Mouse (Mus musculus) heart, postnatal 4 days (tissue): ENCODE measurements around the gene Mybpc2. TPM values are rescaled to one million over a fixed set of nuclear protein-coding genes. Genes with fewer than 3 reads are reported as not detected.
A peak's percentile ranks its signal among the peaks of the same experiment; 100 is the strongest.

ENCODE experiments used
- DNase-seq: peaks from one replicate; pipeline ENCODE4 v3.0.0; 2021
- total RNA-seq, 2 experiments: library from RNA; stranded (reverse); gene quantifications; 2 replicates each; pipeline ENCODE4 v1.2.3; 2021

The Mybpc2 gene
- total RNA-seq, 2 experiments from 2014 or later = 15.3 to 15.8 TPM

DNA sequence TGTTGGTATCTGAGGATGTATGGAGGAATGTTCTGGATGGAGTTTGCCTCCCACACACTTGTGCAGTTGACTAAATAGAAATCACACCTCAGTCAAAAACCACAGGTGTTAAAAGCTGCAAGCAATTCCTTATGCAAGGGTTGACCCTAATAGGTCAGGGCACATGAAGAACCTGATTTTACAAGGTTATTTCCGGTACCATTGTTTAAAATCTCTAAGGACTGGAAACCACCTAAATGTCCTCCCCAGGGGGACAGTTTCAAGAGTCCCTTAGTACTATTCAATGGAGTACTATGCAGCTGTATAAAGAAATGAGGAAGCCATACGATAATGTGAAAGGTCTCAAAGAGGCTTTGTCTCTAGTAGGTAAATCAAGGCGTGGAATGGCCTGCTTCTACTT, 21.8 kb upstream of the Mybpc2 start:
- no peak for DNase-seq

DNA sequence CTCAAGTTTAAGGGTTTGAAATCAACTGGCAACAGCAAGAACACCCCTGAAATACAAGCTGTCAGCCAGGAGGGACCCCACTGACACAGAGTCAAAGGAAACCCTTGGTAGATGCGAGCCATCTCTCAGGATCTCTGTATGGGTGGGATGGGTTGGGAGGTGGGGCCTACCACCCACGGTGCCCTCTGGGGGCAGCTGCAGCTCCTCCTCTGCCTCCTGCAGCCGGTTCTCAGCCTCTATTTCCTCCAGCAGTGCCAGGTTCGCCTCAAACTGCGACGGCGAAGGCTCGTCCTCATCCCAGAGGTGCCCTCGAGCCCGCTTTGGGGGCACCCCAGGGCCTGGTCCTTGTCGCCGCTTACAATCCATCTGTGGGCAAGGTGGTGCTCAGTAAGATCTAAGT, 18.6 kb upstream of the Mybpc2 start:
- DNase-seq = no peak

DNA sequence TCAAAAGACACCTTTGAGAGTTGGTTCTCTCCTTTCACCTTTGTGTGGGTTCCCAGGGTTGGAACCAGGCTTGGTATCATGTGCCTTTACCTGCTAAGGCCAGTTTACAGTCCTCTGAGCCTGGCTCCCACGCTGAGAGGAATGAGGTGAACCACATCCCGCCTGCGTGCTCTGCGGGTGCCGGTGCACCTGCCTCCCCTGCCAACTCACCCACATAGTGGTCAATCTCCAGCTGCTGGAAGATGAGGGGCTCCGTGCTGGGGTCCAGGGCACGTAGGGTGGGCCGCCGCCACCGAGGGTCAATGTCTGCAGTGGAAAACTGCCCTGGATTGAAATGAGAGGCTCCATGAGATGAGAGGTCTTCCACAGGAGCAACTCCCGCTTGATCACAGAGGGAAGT, 18.1 kb upstream of the Mybpc2 start:
- DNase-seq = no peak

DNA sequence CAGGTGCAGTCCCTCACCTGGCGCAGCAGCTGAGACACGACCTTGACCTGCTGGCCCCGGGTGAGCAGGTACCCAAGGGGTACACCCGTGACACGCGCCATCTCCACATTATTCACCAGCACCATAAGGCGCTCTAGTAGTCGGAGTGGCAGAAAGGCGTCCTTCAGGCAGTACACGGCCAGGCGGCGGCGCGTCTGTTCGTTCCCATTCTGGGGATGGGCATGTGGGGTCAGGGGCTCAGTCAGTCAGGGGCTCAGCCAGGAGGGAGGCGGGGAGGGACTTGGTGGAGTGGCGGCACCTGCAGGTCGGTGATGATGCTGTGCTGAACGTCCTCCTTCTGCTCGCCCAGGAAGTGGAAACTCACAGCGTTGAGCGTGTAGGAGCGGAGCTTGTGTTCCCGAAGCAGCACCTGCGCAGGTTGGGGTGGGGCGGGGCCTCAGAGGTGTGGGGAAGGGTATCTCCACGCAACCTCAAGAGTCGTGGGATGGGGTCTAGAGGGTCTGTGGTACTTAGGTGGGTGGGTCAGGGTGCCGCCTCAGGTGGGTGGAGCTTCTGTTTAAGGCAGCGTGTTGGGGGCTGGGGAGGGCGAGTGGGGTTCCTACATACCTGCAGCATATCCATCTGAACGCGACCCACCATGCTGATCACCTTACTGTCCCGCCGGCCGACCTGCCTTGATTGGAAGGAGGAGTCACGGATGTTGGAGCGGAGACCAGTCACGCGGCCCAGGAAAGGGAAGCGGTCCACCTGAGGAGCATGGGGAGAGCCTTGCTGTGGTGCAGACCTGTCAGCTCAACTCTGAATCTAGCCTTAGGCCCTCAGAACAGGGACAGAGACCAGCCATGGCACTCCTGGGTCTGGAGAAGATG, 14.5 kb upstream of the Mybpc2 start:
- DNase-seq = no peak

DNA sequence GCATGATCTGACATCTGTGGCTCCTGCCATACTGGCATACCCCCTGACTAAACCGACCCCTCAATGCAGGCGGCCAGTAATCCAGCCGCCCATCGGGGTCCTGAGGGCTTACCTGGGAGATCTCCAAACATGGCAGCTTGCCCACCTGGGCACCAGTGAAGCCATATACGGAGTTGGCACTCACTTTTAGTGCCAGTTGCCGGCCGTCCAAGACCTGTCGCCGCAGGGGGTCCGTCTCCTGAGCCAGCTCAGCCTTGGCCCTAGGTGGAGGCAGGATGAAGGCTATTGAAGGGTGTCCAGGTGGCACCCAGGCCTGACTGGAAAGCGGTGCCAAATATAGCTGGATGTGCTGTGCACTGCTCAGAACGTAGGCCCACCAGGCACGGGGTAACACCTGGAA, 13.0 kb upstream of the Mybpc2 start:
- no peak for DNase-seq

DNA sequence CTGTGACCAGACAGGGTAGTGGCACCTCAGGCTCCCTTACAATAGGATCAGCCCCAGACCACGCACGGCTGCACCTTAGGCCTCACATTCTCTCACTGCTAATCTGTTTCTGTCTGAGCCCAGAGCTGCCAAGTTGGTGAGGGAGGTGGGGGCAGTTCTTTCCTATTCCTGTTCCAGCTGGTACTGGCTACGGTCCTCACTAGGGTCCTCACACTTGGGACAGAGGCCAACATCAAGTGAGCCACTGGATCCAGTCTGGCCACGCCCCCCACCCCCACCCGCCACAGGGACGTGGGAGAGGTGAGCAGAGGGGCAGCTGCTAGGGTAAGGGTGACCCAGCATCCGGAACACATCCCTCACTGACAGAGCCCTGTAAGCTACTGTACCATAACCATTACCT, 12.6 kb upstream of the Mybpc2 start:
- DNase-seq = no peak

DNA sequence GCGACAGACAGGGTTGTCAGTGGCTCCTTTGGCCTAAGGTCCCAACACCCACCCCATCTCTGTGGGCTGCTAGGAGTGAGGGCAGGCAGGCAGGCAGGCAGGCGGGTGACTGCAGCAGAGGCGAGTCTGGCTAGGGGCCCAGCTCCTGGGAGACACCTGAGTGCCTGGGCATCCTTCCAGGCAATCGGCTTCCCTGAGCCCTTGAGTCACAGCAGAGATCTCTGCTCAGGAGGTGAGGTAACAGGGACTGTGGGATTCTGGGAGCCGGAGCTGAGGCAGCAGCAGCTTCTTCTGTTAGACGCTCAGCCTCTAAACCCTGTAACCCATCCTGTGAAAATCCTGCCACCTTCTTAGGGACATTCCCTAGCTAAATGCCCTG, 12.1 kb upstream of the Mybpc2 start:
- DNase-seq = peak; percentile 66

DNA sequence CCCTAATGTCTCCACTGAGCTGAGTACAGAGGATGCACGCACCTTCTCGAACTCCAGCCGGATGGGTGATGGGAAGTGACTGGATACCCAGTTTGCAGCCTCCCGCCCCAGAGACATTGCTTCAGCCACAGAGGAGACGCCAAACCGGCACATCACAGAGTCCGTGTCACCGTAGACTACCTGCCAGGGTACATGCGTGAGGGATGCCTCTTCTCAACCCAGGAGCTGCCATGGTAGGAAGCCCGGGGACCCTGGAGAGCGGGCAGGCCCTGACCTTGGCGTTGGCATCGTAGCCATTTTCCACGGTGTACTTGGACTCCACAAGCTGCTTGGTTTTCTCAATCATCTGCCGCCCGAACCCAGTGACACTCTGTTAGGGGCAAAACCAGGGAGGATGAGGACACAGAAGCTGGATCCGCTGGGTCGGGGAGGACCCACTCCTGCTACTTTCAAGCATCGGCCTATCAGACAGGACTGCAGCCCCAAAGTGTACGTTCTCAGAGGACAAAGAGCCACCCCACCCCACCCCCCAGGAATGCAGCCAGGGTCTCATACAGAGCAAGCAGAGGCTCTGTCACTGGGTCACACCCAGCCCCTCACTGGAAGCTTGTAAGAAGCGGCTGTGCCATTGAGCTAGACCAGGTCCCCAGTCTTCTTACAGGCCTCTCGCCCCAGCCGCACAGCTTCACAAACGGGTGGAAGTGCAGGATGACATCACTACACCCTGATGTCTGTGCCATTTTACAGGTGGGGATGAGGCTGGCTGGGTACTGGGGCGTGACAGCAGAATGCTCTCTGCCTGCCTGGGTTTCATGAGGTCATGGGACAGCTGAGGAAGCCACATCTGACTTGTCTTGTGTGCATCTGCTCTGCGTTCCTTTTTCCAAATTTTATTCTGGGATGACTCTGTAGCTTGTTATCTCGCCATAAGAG, 11.5 kb upstream of the Mybpc2 start:
- no peak for DNase-seq

DNA sequence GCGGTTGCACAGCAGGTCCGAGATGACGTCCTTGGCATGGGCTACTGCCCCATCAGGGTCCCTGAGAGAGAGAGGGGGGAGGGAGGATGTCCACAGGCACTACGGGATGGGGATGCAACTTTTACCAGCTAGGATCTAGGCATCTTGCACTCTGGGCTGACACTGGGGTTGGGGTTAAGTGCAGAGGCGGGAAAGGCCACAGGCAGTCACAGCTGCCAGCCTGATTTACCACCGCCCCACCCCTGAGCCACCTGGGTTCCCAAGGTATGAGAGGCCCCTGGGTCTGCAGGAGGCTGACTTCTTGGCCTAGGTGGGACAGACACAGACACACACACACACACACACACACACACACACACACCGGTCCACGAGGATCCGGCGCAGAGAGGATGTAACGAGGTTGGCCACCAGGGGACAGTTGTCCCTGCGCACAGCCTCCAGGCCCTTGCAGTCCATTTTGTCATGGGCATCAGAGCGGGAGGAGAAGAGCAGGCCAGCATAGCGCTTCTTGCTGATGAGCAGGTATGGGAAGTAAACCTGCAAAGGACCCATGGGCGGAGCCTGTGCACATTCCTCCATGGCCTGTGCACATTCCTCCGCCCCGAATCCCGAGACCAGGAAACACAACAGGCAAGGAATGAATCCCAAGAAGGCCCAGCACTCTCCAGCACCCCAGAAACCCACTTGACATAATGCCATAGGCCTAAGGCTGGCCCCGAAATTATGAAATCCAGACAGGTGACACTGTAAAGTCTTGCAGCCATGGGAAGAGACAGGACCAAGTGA, 10.4 kb upstream of the Mybpc2 start:
- DNase-seq = no peak

DNA sequence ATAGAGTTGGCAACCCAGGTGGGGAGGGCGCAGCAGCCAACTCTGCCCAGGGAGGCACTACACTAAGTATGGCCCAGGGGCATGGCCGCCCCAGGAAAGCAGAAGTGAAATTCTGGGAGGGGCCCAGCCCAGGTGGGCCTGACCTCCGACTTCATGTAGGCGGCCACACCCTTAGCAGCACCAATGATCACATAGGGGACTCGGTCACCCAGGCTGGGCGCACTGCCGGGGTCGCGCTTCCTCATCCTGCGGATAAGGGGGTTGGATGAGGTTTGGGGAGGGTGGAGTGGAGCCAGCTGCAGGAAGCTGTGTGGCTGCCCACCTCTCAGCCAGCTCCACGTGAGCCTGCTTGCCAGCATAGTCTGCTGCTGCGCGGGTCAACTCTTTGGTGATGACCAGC, 9.8 kb upstream of the Mybpc2 start:
- DNase-seq = no peak

DNA sequence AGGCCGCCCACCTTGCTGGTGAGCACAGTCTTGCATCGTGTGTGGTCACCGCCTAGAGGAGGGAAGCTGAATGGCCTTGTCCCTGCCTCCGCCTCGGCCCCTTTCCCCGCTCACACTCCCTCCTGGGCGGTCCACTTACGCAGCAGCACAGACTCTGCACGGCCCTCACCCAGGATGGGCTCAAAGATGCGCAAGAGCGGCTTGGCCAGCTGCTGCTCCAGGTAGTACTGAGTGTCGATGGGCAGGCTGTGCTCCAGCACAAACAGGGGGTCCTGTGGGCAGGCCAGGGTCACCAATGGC, 9.2 kb upstream of the Mybpc2 start:
- no peak for DNase-seq

DNA sequence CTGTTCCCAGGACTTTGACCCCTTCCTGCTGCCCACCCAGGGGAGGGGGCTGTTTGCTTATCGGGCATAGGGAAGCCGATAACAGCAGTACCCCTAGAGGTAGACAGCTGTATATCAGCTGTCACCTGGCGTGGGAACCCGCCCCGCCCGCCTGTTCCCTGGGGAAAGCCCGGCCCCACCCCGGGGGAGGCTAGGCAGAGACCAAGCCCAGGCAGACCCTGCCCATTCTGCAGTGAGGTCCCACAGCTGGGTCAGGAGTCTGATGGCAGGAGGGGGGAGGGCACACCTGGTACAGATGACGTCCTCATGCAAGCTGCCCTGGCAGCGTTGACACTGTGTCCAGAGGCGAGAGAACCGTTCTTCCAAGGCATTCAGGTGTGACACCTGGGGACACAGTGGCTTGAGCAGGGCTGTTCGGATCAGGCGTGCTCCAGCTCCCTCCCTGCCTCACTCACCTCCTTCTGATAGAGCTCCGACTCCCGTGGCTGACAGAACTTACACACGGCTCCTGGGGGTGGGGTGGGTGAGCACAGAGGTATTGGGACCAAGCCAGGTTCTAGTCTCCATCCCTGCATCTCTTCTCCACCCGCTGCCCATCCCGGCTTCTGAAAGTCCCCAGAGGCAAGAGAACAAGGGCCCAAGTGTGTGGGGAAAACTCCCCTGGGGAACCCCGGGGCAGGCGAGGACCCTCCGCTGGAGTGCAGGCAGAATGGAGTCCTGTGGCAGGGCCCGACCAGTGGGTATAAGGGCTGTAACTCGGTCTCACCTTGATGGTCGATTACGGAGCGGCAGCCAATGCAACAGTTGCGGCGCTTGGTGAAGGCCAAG, 8.7 kb upstream of the Mybpc2 start:
- no peak for DNase-seq

DNA sequence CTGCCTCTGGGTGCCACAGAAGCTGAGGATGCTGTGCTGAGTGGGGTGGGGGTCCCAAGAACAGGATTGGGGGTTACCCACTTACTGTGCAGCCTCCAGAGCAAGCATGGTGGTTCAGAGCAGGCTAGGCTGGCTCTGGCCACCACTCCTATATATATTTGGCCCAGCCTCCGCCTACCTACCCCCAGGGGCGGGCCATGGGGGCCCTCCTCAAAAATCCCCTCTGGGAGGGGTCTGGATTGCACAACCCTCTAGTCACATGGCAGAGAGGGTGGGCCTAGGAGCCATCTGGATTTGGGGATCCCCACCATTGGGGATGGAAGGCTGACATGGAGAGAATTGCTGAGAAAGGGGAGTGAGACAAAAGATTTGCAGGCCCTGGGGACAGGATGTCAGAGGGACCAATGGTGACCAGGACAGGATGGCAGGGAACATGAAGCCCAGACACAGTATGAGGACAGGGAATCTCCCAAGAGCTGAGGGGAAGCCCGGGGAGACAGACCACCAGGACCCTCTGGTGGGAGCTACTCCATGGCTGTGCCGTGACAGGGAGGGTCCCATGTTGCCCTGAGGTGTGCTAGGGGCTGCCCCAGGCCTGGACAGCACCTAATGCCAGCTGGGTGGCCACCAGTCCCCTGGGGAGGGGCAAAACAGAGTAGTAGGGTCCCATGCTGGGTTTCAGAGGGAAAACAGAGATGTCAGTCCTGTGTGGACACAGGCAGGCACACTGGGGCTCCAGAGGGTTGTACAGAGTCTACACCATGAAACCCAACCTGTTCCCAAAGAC, 7.7 kb upstream of the Mybpc2 start, which contains the start of gene Spib:
Gene Spib, minus strand, starts transcription at position 126 of the 787 bp plus-strand sequence.
- DNase-seq = no peak

DNA sequence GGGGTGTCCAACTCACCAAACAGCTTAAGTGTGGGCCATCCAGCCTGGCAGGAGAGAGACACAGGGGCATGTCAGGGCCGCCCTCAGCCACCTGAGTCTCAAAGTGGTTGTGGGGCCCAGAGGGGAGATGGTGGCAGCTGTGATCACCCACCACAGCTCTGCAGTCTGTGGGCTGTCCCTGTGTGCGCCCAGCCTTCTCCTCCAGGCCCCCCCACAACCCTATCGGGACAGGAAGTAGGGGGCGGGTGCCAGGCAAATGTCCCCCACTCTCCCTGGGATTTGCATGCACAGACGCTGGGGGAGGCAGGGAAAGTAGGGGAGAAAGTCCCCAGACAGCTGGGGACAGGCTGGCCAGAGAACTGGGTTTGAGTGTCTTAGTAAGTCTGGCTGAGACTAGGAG, 6.8 kb upstream of the Mybpc2 start:
- DNase-seq = no peak

DNA sequence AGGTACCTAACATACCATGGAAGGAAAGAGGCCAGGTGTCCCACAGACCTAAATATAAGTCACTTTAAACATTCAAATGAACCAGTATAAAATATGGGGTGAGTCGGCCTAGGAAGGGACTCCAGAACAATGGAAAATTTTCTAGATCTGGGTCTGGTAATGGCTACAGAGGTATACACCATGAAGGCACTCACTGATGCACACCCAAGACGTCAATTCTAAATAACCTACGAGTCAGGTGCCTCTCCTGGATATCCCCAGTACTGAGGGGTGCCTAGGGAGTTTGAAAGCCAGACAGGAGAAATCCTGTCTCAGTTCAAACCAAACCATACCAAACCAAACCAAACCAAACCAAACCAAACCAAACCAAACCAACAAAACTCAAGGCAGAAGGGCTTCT, 6.1 kb upstream of the Mybpc2 start:
- no peak for DNase-seq

DNA sequence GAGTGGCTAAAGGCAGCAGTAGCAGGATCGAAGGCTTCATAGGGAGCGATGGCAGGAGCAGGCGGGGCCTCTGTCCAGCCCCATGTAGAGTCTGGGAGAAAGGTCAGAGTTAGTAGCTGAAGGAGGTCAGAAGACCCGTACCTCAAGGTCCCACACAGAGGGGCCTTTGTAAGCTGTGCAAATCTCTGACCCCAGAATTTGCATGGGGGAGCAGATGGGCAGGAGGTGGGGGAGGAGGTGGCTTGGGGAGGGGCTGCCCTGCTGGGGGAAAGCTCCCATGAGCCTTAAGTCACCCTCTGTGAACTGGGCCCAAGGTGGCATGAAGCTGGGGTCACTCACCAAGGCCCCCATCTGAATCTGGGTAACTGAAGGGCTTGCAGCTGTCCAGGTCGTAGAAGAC, 5.1 kb upstream of the Mybpc2 start:
- DNase-seq = no peak

DNA sequence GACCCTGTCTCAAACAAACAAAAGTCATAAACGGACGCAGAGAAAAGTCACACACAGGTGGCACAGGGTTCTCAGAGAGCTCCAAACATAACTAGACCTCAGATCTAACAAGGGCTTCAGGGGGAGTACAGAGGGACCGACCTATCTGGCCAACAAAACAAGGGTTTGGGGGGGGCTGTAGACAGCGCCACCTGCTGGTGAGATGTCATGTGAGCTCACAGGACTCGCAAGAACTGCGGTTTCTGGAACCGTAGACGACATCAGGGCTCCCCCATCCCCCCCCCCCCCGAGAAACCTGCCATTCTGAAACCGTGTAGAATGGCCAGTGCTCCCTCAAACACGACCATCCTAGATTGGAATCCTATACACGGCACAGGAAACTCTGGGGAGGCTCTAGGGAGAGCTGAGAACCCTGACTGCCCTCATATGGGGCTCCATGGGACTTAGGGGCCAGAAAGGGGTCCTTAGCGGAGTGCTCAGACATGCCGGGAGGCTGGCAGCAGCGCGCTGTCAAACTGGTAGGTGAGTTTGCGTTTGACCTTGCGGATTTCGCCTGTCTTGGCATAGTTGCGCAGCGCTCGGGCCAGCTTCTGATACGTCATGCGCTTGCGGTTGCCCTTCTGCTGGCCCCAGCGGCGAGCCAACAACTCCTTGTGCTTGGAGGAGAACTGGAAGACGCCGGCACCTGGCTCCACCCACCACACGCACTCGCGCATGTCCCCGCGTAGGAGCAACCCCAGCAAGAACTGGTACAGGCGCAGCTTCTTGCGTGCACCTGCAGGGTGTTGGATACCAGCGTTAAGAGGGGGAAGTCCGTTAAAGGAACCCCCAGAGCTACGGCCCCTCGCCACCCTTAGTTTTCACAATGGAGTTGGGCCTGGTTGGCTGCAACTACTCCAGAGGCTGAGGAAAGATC, 3.3 kb upstream of the Mybpc2 start:
- DNase-seq = peak; percentile 83

DNA sequence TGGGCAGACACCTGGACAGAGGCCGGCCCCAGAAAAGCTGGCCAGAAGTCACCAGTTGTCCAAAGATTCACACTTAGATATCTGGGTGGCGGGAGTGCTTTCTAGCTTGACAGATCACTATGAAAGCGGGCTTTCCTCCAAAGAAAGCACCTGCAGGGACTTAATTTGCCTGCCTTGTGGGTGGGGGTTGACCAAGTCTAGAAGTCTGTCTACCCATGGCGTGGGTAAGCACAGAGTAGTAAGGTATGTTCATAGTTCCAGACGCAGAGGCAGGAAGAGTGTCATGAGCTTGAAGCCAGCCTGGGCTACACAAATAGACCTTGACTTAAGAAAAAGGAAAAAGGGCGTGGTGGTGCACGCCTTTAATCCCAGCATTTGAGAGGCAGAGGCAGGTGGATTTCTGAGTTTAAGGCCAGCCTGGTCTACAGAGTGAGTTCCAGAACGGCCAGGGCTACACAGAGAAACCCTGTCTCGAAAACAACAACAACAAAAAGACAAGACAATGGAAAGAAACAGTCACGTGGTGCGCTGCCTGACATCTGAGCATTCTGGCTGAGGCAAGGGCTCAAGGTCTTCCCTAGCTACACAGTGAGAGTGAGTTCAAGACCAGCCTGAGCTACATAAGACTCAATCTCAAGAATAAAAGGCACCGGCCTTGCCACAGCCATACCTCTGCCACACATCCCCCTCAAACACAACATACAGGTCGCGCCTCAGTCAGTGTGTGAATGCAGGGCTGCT, 2.1 kb upstream of the Mybpc2 start:
- no peak for DNase-seq

DNA sequence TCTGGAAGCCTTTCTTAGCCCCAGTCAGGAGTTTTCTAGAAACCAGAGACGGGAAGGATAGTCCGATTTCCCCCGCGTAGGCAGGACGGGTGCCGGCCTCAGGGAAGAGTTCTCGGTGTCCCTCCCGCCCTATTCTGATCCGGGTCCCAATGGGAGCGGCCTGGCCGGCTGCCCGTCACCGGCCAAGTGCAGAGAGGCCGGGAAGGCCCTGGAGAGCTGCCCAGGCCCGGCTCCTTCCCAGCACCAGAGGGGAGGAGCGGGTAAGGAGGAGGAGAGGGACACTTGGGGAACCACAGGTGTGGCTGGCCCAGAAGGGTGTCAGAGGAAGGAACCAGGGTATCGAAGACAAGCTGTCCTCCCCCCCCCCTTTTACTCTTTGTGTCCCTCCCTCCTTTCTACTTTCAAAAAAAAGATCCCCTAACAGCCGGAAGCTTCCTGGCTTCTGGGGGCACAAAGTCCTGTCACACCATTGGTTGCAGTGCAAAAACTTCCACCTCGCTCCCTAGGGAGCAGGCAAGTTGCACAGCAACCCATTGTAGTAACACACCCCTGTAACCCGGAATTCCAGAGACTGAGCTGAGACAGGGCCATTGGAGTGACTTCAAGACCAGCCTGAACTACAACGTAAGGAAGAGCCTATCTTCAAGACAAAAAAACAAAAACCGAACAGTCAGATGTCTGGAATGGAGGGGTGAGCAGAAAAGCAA, 823 bp upstream of the Mybpc2 start:
- DNase-seq = peak; percentile 91
